Mouse (Mus musculus) olfactory bulb, adult 2 months (tissue): ENCODE data around the gene Ccdc57. TPM values are rescaled to one million over a fixed set of nuclear protein-coding genes. Genes with fewer than 3 reads are reported as not detected.
A peak's percentile ranks its signal among the peaks of the same experiment; 100 is the strongest.

Experiments used
- H3K27ac ChIP-seq: fragments of 200-500 bp; 2 replicates; pipeline ENCODE4 v1.5.1; 2012; ENCODE audit warnings: low read depth, low read length; ENCODE audit not compliant: insufficient read depth
- H3K4me1 ChIP-seq: fragments of 200-500 bp; 2 replicates; pipeline ENCODE4 v1.6.1; 2012; ENCODE audit warnings: low read length; ENCODE audit not compliant: control insufficient read depth, insufficient read depth
- H3K4me3 ChIP-seq: fragments of 200-500 bp; 2 replicates; pipeline ENCODE4 v1.5.1; 2012; ENCODE audit warnings: mild to moderate bottlenecking, low read depth, low read length, moderate library complexity; ENCODE audit not compliant: insufficient read depth
- CTCF ChIP-seq: fragments of 200-500 bp; IDR thresholded peaks from 2 replicates; pipeline ENCODE4 v1.5.1; 2012; ENCODE audit warnings: low read depth, mild to moderate bottlenecking, low read length, moderate library complexity; ENCODE audit not compliant: insufficient read depth
- POLR2A ChIP-seq: fragments of 200-500 bp; IDR thresholded peaks from 2 replicates; pipeline ENCODE4 v1.6.1; 2012; ENCODE audit warnings: mild to moderate bottlenecking, low read depth, low read length, moderate library complexity; ENCODE audit not compliant: insufficient read depth
- WGBS: fragments of 180-500 bp; shearing (Covaris S2); methylation state at CpG from one replicate; pipeline ENCODE4 v1.1.7; 2018; 5-methylcytosine and 5-hydroxymethylcytosine counted together
- polyA plus RNA-seq: library from polyadenylated mRNA; stranded (reverse); fragments of >200 nt; gene quantifications from 2 replicates; pipeline ENCODE4 v1.2.4, GENCODE M21; 2012; ENCODE audit warnings: low replicate concordance; ENCODE audit not compliant: missing spikeins, insufficient read depth, insufficient read length

Gene Ccdc57
- polyA plus RNA-seq, 1 experiment = not detected

DNA sequence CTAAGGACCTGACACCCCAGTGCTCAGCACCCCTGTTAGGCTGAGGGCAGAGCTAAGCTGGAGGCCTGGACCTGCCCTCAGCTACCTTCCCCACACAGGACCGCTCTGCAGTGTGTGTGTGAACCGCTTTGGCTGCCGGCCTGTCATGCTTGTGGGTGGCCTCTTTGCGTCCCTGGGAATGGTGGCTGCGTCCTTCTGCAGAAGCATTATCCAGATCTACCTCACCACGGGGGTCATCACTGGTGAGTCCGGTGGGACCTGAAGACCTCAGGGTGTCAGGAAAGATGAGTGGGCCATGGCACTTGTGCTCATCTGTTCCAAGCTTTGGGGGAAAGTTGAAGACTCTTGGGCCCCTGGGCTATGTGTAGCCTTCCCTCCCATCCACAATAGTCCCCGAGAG lies 23.0 kb upstream of the Ccdc57 start:
- no peak overlapping the region for H3K4me3 ChIP-seq
- WGBS = 91% methylated on average over 8 of the region's 8 CpGs
- peaks cover 18% of the 10 kb centered on the region for H3K4me1 ChIP-seq

DNA sequence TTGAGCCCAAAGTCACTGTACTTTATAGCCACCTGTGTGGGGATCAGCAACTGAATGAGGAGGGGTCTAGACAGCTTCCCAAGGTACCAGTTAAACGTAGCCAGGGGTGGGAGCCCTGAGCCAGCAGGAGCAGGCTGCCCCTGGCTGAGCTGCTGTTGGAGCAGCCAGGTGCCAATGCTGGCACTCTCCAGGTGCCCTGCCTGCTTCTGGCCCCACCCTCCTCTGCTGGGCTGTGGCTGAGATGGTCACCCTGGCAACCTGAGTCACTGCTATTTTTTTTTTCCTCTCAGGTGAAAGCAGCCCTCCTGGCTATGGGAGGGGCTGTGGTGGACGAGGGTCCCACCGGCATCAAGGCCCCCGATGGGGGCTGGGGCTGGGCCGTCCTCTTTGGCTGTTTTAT lies 22.3 kb upstream of the Ccdc57 start:
- Histone ChIP-seq H3K27ac (no peak overlapping the region), H3K4me1 (peaks cover 24% of the 10 kb centered on the region), H3K4me3 (no peak overlapping the region)
- TF ChIP-seq POLR2A = no peak
- TF ChIP-seq CTCF = no peak
- WGBS = 82% methylated on average over 5 of the region's 5 CpGs

More for the DNA sequence above, 23.0 kb upstream of the Ccdc57 start:
- no peak for TF ChIP-seq POLR2A
- no peak for TF ChIP-seq CTCF
- H3K27ac ChIP-seq = no peak overlapping the region

DNA sequence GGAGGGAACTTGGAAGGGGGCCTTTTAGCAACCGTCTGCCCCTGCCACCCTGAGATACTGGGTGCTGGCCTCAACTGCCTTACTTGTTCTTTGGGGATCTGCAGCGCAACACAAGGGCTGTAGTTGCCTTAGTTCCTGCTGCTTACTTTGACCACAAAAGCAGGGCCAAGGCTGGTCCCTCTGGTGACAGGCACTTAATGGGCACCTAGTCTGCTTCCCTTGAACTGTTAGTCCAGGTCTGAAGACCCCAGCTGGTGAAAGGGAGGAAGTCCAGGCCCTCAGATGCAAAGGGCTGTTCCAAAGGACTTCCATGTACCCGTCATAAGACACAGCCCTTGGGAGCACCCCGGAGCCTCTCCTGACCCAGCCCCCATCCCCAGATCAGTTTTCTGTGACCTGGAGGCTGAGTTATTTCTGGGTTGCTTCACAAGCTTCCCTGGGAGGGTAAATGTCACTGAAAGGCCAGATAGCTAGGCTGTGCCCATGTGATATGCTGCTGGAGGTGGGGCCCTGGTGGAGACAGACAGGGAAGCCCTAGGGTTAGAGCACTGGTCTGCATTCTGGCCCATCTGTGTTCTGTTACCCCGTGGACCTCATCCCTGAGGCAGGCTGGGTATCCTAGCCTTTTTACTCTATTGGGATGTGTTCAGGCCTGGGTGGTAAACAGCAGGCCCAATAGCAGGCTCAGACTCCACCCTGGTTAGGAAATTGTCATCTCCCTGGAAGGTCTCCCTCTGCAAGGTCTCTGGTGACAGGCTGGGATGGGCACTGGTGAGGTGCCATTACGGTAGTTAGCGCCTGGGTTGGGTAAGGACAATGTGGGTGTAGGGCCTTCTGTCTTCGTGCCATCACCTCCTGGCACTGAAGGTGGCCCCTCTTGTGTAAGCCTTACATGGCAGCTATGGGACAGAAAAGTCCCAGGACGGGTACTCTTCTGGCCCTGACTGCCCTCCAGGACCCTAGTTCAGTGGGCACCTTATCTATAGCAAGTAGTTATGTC lies 19.4 kb upstream of the Ccdc57 start:
- no peak overlapping the region for H3K4me3 ChIP-seq
- H3K27ac ChIP-seq = no peak overlapping the region
- H3K4me1 ChIP-seq = peaks cover 27% of the 10 kb centered on the region
- WGBS = 93% methylated on average over 9 of the region's 9 CpGs
- TF ChIP-seq CTCF (no peak), POLR2A (no peak)

DNA sequence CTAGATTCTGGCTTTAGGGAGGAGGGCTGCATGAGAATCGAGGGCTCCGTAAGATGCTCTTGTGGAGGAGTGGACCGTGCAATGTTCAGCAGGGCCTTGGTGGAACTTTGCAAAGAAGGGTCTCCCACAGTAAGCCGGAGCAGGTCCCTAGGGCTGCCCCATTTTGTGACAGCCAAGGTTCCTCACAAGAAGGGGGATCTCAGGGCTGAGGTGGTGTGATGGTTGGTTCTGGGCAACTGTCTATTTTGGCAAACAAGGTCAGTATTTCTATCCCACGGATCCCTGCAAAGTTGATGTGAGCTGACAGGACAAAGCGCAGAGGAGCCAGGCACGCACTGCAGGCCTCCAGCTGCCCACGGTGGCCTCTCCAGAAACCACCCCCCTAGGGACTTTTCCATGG lies 18.6 kb upstream of the Ccdc57 start:
- 18% methylated on average over 8 of the region's 8 CpGs for WGBS
- peaks cover 27% of the 10 kb centered on the region for H3K4me1 ChIP-seq

DNA sequence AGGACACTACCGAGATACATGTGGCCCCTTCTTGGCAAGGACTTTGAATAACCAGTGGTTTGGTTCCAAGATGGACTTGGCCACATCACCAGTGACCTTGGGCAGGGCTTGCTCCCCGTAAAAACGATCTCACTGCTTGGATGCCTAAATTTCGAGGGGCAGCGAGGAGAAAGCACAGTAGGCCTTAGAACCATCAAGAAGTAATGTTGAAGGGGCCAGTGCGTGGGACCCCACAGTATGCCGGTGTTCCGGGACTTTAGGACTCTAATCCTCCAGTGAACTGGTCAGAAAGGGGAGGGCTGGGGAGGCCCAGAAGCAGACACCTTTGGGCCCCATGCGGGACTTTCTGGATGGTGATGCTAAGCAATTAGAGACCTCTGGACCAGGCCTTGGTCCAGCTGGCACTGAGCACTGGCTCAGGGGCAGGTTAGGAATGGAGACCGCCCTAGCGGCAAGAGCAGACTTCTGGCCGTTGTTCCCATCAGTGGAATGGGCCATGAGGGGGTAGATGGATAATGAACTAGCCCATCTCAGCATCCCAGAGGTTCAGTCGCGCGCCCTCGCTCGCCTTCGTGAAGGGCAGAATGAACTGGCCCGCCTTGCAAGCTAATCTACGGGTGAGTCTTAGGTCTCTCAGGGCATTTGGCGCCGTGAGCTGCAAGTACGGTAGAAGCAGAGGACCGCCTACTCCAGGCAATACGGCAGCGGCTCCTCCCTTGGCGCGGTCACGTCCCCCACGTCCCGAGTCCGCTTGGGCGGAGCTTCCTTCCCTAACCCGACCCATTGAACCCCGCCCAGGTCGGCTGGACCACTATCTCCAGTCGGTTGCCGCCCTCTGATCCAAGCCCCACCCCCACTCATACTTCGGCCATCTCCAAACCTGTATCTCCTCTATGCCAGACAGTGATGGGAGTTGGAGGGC lies 17.9 kb upstream of the Ccdc57 start:
- Histone ChIP-seq H3K4me3 (peak overlapping the region; percentile 55), H3K4me1 (peaks cover 27% of the 10 kb centered on the region), H3K27ac (no peak overlapping the region)
- 10% methylated on average over 39 of the region's 39 CpGs for WGBS
- TF ChIP-seq CTCF (no peak), POLR2A (no peak)

More for the DNA sequence above, 18.6 kb upstream of the Ccdc57 start:
- H3K4me3 ChIP-seq = peak overlapping the region; percentile 55
- no peak for TF ChIP-seq CTCF
- TF ChIP-seq POLR2A = no peak
- no peak overlapping the region for H3K27ac ChIP-seq

DNA sequence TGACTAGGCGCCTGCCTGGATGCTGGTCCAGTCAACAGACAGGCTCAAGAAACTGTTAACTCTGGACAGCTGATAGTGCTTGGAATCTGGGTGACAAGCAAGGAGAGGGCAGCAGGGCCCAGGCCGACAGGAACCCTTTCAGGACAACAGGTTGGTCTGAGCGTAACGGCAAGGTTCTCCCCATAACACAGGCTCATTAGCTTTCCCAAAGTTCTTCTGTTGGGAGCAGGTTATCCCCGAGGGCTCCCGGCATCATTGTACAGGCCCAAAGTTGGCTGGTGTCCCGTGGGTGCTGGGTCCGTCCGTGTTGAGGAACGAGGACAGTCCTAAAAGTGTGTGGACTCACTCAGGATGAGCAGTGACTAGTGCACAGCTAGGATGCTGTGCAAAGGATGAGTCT lies 17.2 kb upstream of the Ccdc57 start:
- H3K4me3 ChIP-seq = no peak overlapping the region
- peaks cover 27% of the 10 kb centered on the region for H3K4me1 ChIP-seq
- no peak overlapping the region for H3K27ac ChIP-seq
- 67% methylated on average over 10 of the region's 10 CpGs for WGBS
- TF ChIP-seq POLR2A = no peak

DNA sequence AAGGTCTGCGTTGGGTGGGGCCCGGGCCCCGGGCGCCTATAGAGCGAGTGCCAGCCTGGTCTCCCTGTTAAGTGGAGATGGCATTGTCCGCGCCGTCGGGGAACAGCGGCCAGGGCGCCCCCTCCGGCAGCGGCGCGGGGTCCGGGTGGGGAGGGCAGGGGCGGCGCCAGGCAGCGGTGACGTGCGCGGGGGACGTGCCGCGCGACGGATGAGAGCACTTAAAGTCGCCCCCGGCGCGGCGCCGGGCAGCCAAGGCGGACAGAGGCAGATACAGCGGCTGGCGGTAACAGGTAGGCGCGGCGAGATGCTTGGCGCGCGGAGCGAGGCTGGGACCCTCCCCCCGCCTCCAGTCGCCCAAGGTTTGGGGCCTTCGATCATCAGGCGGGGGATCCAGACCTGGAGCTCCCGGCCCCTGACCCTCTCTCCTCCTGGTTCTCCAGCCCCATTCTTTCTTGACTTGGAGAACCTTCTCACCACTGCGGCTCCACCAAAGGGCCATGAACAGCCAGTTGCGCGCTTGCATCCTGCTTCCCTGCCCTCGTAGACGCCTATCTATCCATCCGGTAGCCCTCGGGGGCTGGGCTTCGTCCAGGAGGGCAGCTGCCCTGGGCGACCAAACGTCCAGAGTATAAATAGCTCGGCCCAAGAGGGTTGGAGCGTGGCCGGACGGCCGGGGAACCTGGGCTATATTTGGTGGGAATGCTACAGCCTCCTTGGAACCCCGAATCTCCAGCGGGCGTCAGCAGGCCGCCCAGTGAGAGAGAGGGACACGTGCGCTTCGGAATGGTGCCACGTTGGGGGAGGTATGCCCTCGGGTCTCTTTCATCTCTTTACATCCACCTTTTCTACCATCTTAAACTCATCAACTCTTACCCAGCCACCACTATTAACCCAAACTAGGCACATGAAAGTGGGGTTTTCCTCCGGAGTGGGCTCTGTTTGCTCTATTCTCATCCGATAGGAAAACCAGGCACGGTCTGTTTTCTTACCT lies 16.5 kb upstream of the Ccdc57 start:
- 11% methylated on average over 75 of the region's 75 CpGs for WGBS
- peaks cover 27% of the 10 kb centered on the region for H3K4me1 ChIP-seq
- no peak overlapping the region for H3K27ac ChIP-seq
- peak overlapping the region; percentile 36 for H3K4me3 ChIP-seq
- TF ChIP-seq CTCF = no peak
- TF ChIP-seq POLR2A = no peak

DNA sequence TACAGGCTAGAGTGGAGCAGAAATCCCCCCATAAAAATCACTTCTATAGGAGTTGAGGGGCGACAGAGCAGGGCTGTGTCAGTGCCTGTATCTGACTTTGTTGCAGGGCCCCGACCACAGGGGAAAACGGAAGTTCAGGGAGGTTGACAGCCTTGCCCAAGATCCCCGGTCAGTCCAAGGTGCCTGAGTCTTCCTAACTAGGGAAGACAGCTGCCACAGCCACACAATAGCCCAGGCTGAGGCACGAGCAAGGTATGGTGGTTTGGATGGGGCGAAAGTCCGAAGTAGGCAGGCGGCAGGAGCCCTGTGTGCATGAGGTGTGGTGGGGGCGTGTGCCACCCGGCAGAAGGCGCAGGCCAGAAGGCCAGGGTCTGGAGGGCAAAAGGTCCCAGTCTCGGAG lies 15.7 kb upstream of the Ccdc57 start, which contains the start of gene Slc16a3:
TSS of gene Slc16a3 (plus strand) at position 153 of the 400 bp plus-strand sequence.
- WGBS = 41% methylated on average over 12 of the region's 12 CpGs
- H3K27ac ChIP-seq = no peak within 1 kb of the TSS
- H3K4me1 ChIP-seq = peaks cover 27% of the 10 kb centered on the region
- peak within 1 kb of the TSS; percentile 36 for H3K4me3 ChIP-seq
- TF ChIP-seq POLR2A (no peak), CTCF (no peak)
